Mouse (Mus musculus): Measurements from ENCODE around the gene Rabgap1l. TPM values are rescaled to one million over a fixed set of nuclear protein-coding genes. Genes with fewer than 3 reads are reported as not detected.

Gene Rabgap1l
- total RNA-seq, 2 experiments from 2014 or later: 170 to 171 TPM

DNA sequence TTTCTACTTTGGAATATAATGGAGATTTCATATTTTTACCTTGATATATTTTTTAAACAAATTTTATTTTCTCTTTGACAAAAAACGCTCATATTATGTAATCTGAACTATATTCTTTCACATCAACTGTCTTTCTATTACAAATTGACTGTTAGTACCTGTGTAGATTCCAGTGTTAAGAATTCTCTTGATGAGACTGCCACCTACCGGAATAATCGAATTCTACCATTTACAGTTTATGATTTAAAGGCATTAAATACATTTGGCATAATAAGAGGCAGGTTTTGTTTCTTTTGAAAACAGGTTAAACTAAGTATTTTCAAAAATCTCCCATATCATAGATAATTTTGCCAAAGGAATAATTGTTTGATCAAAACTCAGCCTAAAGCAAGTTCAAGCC, 75.3 kb downstream of the Rabgap1l start:
- intact Hi-C loops (cut with DNase I): loop anchor here (2.0 to 10.0 kb wide), 2 partner anchors 157 to 483 kb away; no protein-coding TSS in a partner anchor
- peak; percentile 60 to 65 for DNase-seq (ENCODE audit: low spot score in 2 of 2)

DNA sequence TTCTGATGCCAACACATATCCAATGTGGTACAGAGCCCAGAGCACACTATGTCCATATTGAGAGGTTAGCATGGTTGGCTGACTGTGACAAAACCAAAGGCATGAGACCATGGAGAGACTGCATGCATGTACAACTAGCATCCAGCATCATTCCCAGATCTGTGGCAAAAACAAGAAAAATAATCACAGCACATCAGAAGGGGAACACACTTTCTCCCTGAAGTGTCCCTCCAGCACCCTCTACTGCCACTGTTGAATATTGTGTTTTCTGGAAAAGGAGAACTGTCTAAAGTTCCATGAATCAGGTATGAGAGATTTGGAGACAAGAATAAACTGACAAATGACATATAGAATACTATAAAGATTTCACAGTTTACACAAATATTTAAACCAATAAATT, 78.3 kb downstream of the Rabgap1l start:
- DNase-seq (ENCODE audit: low spot score in 2 of 2): peak; percentile 44 to 55
- intact Hi-C loops (cut with DNase I): loop anchor here (1.0 to 10.0 kb wide), 2 partner anchors 314 to 480 kb away; no protein-coding TSS in a partner anchor

DNA sequence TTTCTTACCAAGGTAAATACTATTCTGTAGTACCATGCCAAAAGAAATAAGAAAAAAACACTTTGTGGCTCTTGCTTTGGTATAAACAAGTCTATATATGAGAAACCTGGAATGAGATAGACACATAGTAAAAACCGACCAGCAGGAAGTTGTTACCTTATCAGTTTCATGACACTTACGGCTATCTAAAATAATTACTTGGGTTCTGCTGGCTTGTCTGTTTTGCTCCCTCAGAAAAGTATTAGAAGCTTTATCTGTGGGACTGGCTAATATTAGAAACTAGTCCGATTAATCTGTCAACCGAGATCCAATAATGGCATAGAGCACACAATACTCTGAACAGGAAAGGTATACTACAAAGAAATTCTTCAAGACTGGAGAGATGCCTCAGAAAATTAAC, 79.1 kb downstream of the Rabgap1l start:
- intact Hi-C loops (cut with DNase I): loop anchor here (1.0 to 10.0 kb wide), 2 partner anchors 314 to 479 kb away; no protein-coding TSS in a partner anchor
- DNase-seq (ENCODE audit: low spot score in 2 of 2): no peak

DNA sequence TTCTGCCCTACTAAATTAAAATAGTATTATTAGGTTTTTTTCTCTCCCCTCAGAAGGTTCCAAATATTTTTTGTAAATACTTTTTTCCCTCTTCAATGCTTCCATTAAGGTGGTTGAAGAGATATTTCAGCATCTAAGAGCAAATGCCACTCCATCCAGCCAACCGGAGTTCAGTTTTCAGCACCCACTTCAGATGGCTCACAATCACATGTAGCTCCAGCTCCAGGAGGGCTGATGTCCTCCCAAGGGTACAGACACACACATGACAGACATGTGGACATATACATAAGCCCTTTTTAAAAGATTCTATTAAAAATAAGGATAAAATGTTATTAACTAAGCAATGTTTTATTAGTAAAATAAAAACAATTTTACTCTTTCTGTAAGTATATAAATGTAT, 79.6 kb downstream of the Rabgap1l start:
- DNase-seq (ENCODE audit: low spot score in 2 of 2): no peak
- intact Hi-C loops (cut with DNase I): loop anchor here (10.0 kb wide), 1 partner anchor 479 kb away; no protein-coding TSS in a partner anchor

DNA sequence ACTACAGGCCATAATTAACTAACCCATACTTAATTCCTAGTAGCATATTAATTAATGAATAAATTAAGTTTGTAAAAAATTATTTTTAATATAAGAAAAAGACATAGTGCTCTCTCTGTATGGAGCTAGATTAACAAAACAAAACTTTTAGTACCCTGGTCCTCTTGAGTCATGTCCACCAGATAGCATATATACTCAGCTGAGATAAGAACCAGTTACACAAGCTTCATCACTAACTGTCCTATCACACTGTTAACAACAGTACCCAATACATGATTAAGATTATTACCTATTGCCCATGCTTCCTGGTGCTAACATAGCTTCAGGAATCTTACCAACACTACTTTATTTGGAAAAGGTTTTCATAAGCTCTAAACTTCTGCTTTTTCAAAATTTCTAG, 82.5 kb downstream of the Rabgap1l start:
- intact Hi-C loops (cut with DNase I): loop anchor here (10.0 kb wide), 1 partner anchor 476 kb away; no protein-coding TSS in a partner anchor
- DNase-seq (ENCODE audit: low spot score in 2 of 2): no peak

DNA sequence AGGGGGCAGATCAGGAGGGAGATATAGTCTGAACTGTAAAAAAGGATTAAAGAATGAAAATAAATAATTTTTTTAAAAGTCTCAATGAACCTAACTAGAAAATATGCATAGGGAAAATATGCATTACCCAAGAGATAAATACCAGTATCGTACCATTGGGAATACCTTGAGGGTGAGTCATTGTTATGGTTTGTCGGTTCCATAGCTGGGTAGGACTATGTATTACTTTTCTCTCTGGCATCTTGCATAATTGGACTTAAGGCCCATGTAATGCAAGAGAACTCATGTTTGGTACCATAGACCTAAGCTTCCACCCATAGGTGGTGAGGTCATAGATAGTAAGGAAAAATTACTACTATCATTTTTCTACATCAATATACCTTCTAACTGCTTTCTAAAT, 88.4 kb downstream of the Rabgap1l start:
- no peak for DNase-seq (ENCODE audit: low spot score in 2 of 2)
- intact Hi-C loops (cut with DNase I): no loop called here

DNA sequence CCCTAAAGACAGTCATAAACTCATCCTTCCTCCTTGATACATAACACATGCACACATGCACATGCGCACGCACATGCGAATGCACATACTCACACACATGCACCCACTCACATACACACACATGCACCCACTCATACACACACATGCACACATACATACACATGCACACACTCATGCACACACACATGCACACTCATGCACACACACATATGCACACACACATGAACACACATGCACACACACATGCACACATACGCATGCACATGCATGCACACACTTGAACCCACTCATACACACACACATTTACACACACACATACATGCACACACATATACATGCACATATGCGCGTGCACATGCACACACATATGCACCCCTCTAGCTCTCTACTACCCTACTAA, 89.2 kb downstream of the Rabgap1l start:
- no peak for DNase-seq (ENCODE audit: low spot score in 2 of 2)
- intact Hi-C loops (cut with DNase I): no loop called here

DNA sequence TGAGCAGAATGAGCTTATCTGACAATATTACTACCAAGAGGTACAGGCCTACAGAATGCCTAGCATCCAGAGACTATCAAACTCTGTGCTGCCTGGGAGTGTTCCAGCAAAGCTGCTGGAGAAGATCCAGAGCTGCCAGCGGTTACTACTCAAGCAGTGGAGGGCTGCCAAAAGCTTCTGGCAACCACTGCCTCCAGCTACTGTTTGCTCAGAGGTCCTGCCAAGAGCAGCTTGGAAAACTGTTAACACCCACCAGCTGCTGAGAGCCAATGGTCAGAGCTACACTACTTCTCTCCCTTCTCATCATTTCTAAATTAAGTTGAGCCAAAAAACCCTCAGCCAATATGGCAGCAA, 99.9 kb downstream of the Rabgap1l start:
- DNase-seq (ENCODE audit: low spot score in 2 of 2): peak; percentile 92 to 95
- intact Hi-C loops (cut with DNase I): no loop called here

DNA sequence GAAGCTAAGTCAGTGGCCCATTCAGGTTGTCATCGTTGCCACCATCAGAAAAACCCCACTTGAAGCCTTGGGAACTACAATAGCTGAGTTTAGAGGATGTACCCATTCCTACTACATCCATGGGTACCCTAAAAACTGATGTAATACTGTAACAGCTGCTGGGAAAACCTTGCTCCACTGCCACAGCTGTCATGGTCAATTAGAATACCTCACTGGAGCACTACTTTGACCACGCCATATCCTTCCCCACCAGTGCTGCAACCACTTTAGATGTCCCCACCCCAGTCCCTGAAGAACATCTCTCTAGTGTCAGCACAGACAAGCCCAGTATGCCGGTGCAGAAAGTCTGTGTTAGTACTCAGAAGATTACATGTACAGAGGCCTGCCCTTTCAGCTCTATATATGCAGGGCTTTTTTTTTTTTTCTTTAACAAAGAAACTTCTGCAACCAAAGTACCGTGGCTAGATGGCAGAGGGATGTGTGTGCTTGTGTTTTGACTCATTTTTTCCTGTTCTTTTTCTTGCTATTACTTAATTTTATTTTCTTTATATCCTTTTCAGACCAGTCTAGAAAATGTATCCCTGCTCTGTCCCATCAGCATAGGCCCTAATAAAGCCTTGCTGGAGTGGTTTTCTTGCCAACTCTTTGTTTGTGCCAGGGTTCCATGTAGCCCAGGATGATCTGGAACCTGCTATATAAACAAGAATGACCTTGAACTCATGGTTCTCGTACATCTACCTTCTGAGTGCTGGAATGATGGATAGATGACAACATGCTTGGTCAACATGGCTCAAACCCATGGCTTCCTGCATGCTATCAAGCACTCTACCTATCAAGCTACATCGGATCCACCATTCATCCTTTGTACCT, 100.6 kb downstream of the Rabgap1l start:
- no peak for DNase-seq (ENCODE audit: low spot score in 2 of 2)
- intact Hi-C loops (cut with DNase I): no loop called here

DNA sequence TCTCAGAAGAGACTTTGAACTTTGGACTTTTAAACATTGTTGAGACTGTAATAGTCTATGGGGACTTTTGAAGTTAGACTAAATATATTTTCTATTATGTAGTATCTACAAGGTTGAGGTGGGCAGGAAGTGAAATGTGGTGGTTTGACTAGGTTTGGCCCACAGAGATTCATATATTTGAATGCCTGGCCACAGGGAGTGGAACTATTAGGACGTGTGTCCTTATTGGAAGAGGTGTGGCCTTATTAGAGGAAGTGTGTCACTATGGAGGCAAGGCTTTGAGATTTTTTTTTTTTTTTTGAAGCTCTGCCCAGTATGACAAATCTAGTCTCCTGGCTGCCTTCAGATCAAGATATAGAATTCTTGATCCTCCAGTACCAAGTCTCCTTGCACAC, 101.8 kb downstream of the Rabgap1l start:
- no peak for DNase-seq (ENCODE audit: low spot score in 2 of 2)
- intact Hi-C loops (cut with DNase I): no loop called here

DNA sequence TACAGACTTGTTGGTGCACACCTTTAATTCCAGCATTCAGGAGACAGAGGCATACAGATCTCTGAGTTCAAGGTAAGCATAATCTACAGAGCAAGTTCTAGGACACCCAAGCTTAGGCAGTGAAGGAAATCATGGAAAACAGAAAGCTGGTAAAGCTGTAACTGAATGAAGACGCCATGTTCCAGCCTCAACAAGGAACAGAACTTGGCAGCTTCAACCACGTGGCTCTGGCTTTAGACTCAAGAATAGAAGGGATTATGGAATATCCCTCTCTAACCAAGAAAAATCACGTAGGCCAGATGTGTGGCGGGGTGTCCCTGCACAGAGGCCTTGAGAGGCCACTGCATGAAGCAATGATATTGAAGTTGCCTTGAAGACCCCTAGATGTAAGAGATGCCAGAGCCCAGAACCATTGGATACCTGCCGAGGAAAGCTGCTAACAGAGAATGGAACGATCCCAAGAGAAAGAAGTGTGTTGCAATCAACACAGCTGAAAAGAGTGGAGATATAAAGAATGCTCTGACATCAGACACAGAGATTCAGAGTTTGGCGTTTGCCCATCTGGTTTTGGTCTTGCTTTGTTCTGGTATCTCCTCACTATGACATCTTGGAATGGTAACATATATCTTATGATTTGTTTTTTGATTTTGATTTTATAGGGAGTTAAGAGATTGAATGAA, 102.4 kb downstream of the Rabgap1l start:
- intact Hi-C loops (cut with DNase I): no loop called here
- no peak for DNase-seq (ENCODE audit: low spot score in 2 of 2)

DNA sequence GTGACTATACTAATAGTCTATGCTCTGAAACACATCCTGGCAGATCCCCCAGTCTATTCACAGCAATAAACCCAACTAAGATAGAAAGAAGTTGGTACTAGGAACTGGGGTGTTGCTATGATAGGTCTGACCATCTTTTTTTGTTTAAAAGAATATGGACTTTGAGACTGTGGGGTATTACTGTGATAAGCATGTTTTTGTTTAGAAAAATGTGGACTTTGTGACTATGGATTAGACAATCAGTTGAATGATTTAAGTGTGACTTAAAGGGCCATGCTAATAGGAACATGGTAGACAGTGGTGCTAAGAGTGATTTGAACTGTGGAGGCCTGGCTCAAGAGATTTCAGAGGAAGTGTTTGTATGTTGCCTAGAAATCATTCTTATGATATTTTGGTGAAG, 103.5 kb downstream of the Rabgap1l start:
- no peak for DNase-seq (ENCODE audit: low spot score in 2 of 2)
- intact Hi-C loops (cut with DNase I): no loop called here

DNA sequence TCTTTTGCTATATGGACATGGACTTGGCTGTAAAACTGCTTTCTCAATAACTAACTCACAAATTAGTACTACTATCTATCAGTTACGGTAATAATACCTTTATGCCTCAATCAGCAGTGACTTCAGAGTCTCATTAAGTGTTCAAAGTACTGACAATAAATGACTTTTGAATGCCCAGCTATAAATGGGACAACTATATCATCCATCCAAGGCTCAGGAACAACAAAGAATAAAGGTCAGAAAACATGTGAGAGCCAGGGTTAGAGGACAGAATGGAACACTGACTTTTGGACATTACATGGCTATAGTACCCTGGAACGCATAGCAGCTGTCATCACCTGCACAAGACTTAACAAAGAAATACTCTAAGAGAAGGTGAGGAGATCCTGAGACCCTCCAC, 108.8 kb downstream of the Rabgap1l start:
- DNase-seq (ENCODE audit: low spot score in 2 of 2): no peak
- intact Hi-C loops (cut with DNase I): no loop called here

DNA sequence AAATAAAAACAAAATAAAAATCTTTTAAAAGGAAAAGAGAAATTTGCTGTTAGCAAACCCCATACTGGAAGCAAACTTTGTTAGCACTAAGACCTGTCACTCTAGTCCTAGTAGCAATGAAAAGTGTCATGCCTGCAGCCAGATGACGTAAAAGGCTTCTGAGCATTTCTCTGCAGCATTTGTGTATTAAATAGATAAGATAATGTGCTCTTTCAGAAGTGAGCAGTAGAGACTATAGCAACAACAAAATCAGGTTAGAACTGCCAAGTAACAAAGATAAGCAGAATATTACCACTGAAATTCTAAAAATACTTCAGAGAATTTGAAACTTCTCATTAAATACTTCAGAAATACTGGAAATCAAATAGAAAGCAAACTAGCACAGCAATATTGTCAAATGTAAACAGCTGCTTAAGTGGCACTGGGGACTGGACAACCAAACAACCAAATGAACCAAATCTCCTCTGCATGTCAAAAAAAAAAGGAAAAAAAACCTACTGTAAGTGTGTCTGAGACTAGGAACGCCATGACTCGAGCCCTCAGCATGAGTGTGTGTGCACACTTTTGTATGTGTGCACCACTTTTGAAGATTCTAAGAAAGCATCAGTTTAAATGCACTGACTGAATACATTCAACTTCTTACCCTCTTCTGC, 111.5 kb downstream of the Rabgap1l start:
- intact Hi-C loops (cut with DNase I): no loop called here
- DNase-seq (ENCODE audit: low spot score in 2 of 2): no peak

DNA sequence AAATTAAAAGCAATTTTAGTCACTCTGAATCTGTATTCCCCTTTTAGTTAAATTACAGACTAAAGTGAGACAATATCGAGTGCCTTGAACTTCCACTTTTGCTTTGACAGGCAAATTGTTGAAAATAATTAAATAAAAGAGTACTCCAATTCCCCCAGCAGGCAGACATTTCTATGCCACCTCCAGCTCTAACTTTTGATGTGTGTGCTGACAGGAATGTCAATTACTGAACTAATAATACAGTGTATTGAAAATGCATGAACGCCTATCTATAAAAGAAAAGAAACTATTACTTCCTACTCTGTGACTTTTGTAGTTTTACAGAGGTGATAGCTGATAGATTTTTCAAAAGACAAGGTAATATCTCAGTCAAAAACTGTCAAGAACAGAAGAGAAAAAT, 118.2 kb downstream of the Rabgap1l start:
- intact Hi-C loops (cut with DNase I): no loop called here
- no peak for DNase-seq (ENCODE audit: low spot score in 2 of 2)

DNA sequence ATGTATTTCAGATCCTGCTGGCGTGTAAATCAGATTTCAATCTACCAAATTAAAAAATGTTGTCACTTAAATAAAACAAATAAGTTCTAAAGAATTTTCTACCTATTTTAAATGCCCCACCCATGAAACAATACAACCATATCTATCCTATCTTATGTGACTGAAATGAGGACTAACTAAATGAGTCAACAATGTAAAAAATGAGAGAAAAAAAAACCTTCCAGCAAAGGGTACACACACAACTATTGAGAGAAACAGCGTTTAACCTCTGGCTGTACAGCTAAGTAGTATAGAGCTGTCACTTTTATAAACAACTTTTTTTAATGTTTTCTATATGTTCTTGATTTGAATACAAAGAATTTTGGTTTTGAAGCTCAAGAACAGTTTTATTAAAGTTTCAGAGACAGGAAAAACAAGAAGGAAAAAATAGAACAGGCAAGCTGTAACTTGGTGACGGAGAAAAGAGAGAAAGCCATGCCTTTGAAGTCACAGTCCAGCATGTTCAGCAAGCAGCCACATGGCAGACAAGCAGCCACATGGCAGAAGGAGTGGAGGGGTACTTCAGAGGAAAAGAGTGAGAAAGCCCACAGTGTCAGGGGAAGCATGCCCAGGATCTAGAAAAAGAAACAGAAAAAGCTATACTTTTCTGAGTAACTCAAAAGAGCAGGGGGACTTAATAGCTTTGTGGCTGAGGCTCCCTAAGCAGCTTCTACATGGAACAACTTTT, 120.8 kb downstream of the Rabgap1l start:
- intact Hi-C loops (cut with DNase I): no loop called here
- no peak for DNase-seq (ENCODE audit: low spot score in 2 of 2)

DNA sequence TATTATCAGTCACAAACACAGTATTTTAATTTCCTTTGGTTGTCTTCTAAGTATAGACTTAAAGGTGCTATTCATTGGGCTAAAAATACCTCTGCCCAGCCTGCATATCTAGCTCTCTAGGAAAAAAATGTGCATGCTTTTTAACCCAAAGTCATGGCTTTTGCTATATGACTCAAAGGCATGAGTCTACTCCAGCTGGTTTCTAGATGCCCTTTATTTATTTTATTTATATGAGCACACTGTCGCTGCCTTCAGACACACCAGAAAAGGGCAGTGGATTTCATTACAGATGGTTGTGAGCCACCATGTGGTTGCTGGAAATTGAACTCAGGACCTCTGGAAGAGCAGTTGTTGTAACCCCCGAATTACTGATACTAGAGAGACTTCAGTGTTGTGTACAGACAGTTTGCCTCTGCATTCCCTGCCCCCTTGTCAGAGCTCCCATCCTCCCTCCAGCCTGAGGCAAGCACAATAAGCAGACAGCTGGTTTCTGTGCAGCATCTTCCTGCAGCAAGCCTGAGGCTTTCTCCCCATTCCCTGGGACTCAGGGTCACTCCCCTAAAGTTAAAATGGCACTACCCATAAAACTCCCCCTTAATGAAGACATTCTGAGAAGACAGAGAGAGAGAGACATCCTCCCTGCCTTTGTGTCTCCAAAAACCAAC, 137.1 kb downstream of the Rabgap1l start:
- intact Hi-C loops (cut with DNase I): no loop called here
- DNase-seq (ENCODE audit: low spot score in 2 of 2): no peak

DNA sequence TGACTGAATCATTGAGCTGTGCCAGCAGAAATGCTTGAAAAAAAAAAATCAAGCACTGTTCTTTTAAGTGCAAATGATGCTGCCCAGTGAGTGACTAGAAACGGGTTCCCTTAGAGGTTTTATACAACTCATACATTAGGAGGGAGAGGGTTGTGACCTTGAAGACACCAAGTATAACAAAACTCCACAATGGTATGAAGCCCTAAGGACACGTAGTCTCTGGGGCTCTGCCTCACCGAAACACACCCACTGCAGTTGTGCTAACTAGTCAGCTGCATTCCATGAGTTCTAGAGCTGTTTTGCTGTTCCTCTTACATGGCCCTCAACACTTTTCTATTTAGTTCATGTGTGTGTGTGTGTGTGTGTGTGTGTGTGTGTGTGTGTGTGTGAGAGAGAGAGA, 141.3 kb downstream of the Rabgap1l start:
- intact Hi-C loops (cut with DNase I): no loop called here
- DNase-seq (ENCODE audit: low spot score in 2 of 2): no peak

DNA sequence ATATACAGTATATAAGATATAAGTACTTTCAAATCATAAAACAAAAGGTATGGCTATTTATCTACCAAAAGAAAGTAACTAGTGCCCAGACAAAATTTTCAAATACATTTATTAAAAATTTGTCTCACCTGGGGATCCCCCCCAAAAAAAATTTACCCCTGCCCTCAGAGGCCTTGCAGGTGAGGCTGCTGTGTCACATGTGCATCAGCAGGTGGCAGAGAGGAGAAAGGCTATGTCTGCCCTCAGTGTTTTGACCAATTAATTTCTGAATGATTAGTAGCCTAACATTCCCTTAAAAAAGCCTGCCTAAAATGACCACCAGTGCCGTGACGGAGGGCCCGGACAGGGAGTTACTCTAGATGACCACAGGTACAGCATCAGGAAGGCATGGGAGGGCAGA, 147.6 kb downstream of the Rabgap1l start:
- intact Hi-C loops (cut with DNase I): no loop called here
- DNase-seq (ENCODE audit: low spot score in 2 of 2): no peak

All from left cerebral cortex, postnatal 14 days (tissue).